Mouse (Mus musculus): Measurements from ENCODE around the gene Tenm2. TPM values are rescaled to one million over a fixed set of nuclear protein-coding genes. Genes with fewer than 3 reads are reported as not detected.
A peak's percentile ranks its signal among the peaks of the same experiment; 100 is the strongest.

Gene Tenm2
- total RNA-seq, 2 experiments from 2014 or later: 0.07 TPM

- DNase-seq: peak; percentile 7 to 12
- intact Hi-C loops (cut with DNase I): no loop called here
These were observed 991.8 kb downstream of the Tenm2 start for GRCm38 (mm10) chr11:36243747-36244490.

GRCm38 (mm10) chr11:36238890-36239289 is 996.9 kb downstream of the Tenm2 start:
- DNase-seq: no peak
- intact Hi-C loops (cut with DNase I): no loop called here

- DNase-seq: no peak
- intact Hi-C loops (cut with DNase I): loop anchor here (10.0 kb wide), 1 partner anchor 266 kb away; no protein-coding TSS in a partner anchor
These were observed 1007.1 kb downstream of the Tenm2 start for GRCm38 (mm10) chr11:36228654-36229053.

GRCm38 (mm10) chr11:36228196-36228595 is 1007.6 kb downstream of the Tenm2 start:
- intact Hi-C loops (cut with DNase I): loop anchor here (10.0 kb wide), 1 partner anchor 267 kb away; no protein-coding TSS in a partner anchor

DNA sequence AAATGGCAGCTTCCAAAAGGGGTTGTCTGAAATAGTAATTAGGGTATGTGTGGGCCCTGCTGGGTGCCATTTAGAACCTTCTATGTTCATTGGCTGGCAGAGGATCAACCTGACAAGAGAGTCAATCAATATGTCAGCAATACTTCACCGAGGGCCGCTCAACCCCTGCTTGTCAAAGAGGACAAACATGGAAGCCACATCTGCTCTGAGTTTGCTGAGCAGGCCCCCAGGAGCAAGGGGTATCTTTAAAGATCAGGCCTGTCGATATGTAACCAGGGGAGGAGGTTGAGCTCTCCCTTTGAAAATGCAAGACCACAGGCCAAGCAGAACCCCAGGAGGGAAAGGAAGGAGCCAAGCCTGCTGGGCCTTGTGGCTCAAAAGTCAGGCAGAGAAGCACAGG is 1009.7 kb downstream of the Tenm2 start:
- intact Hi-C loops (cut with DNase I): loop anchor here (10.0 kb wide), 1 partner anchor 269 kb away; no protein-coding TSS in a partner anchor
- no peak for DNase-seq

More at GRCm38 (mm10) chr11:36228196-36228595, 1007.6 kb downstream of the Tenm2 start:
- DNase-seq: no peak

GRCm38 (mm10) chr11:36223716-36224439 is 1011.9 kb downstream of the Tenm2 start:
- DNase-seq: no peak
- intact Hi-C loops (cut with DNase I): loop anchor here (10.0 kb wide), 1 partner anchor 271 kb away; no protein-coding TSS in a partner anchor

DNA sequence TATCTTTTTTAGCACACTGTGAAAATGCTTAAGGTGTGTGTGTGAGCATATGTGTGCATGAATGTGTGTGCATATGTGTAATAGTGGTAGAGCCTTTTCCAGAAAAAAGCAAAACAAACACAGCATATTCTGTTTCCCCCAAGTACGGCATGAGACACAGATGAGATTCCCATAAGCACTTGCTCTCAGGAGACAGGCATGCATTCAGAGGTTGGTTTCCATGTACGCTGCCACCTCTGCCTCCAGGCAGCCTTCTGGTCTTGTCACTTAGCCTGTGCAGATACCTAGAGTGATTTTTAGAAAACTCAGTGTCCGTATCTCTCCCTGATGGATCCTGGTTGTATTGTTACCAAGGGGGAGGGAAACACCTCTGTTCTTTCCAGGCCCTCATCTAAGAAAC is 1013.7 kb downstream of the Tenm2 start:
- DNase-seq: no peak
- intact Hi-C loops (cut with DNase I): loop anchor here (10.0 kb wide), 1 partner anchor 273 kb away; no protein-coding TSS in a partner anchor

- peak; percentile 86 to 91 for DNase-seq
- intact Hi-C loops (cut with DNase I): loop anchor here (1.0 to 10.0 kb wide), 4 partner anchors 177 to 965 kb away; no protein-coding TSS in a partner anchor
These were observed 1014.3 kb downstream of the Tenm2 start for GRCm38 (mm10) chr11:36221271-36221975.

DNA sequence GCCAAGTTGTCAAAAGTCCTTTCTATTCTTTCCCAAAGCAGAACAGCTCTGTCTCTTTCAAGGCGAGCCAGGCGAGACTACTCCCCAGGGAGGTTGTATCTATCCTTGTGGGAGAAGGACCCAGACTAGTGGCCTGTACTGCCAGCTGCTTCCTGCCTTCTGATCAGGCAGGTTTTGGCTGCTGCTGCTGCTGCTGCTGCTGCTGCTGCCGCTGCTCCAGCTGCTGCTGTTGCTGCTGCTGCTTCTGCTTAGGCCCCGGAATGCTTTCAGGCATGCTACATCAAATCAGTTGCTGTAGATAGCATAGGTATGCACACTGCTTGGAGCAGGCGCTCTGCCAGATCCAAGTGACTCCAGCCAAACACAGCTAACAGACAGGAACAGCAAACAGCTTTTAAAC is 1015.1 kb downstream of the Tenm2 start:
- intact Hi-C loops (cut with DNase I): loop anchor here (1.0 to 10.0 kb wide), 4 partner anchors 176 to 966 kb away; no protein-coding TSS in a partner anchor
- peak; percentile 49 to 60 for DNase-seq

- intact Hi-C loops (cut with DNase I): no loop called here
These were observed 1016.2 kb downstream of the Tenm2 start for GRCm38 (mm10) chr11:36219586-36219985.

GRCm38 (mm10) chr11:36214589-36214988 is 1021.2 kb downstream of the Tenm2 start:
- DNase-seq: no peak
- intact Hi-C loops (cut with DNase I): no loop called here

More at GRCm38 (mm10) chr11:36219586-36219985, 1016.2 kb downstream of the Tenm2 start:
- no peak for DNase-seq

DNA sequence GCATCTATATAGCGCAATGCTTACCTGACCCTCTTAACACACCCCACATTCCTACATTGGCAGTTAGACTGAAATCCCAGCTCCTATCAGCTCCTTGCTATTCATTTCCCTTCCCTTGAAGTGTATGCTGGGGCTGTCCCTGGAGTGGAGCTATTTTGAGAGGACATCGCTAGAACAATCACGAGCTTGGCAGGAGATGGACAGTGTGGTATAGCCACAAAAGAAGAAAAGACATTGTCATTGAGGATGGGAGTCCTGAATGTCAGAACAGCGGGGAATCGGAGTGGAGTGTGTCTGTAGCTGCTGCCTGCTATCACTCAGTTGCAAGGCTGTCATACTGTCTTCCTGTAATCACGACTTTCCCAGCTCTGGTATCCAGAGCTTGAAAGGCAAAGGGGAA is 1031.4 kb downstream of the Tenm2 start:
- intact Hi-C loops (cut with DNase I): no loop called here
- DNase-seq: peak in 1 of 2 experiments; percentile 17

DNA sequence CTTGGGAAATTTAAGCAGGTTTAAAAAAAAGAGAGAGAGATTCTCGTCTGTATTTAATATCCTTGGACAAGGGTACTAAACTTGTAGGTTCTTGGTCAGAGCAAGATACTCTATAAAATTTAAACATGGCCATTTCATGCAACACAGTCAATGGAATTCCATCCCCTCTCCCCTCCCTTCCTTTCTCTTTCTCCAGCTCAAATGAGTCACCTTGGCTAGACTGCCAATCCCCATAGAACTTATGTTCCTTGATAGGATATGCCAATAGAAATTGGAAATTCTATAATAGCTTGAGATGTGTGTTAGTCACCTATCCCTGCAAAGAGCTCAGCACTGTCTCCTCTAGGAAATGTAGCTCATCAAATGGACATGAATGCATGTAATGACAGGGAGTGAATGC is 1031.9 kb downstream of the Tenm2 start:
- DNase-seq: no peak
- intact Hi-C loops (cut with DNase I): no loop called here

DNA sequence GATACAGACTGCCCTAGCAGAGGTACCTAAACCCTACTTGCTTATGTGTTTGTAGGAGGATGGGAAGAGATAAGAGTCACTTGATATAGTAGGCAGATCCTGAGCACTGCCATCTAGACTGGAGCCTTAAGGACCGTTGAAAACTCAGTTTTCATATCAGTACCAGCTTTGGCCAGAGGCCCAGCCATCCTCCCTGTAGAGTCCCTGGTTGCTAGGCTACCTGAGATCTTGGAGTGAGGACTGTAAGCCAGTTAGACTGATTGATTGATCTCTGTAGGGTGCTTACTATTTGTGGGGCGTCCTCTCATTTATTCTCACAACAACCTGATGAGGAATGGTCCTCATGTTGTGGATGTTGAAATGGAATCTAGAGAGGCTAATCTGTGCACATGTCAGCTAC is 1041.4 kb downstream of the Tenm2 start:
- intact Hi-C loops (cut with DNase I): no loop called here
- DNase-seq: peak in 1 of 2 experiments; percentile 3

GRCm38 (mm10) chr11:36176106-36176505 is 1059.7 kb downstream of the Tenm2 start:
- DNase-seq: no peak

GRCm38 (mm10) chr11:36173076-36173690 is 1062.6 kb downstream of the Tenm2 start:
- no peak for DNase-seq
- intact Hi-C loops (cut with DNase I): no loop called here

More at GRCm38 (mm10) chr11:36176106-36176505, 1059.7 kb downstream of the Tenm2 start:
- intact Hi-C loops (cut with DNase I): no loop called here

GRCm38 (mm10) chr11:36172520-36172919 is 1063.2 kb downstream of the Tenm2 start:
- no peak for DNase-seq
- intact Hi-C loops (cut with DNase I): no loop called here

DNA sequence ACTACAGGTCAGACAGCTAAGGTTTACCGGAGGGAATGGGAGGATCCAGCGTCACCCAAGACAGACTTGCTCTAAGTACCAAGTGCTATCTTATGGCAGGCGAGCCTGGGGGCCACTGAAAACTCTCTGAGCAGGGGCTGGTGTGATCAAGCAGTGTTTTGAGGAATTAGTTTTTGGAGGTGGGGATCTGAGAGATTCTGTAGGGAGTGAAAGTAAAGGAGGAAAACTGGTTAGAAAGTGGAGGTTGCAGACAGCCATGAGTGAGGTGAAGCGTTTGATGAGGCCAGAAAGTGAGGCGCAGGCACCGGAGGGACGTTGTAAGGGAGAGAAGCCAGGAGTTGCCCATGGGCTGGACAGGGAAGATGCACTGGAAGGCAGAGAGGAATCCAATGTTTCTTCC is 1063.8 kb downstream of the Tenm2 start:
- intact Hi-C loops (cut with DNase I): no loop called here
- DNase-seq: no peak

DNA sequence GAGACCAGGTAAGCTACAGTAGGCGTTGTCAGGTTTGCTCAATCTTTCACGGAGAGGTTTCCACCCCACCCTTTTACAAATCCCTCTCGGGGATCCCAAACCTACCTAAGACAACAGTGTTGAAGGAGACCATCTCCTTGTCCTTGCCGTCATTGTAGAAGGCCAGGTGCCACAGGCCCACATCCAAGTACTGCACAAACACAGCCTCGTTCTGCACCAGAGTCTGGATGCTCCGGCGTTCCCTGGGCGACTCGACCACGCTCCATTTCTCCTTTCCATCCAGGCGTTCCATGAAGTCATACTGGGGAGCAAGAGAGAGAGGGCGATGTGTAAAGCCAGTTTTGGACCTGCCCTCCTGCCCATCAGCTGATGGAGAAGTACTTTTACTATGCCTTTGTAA is 1064.5 kb downstream of the Tenm2 start:
- intact Hi-C loops (cut with DNase I): no loop called here
- no peak for DNase-seq

- intact Hi-C loops (cut with DNase I): no loop called here
- DNase-seq: no peak
These were observed 1066.0 kb downstream of the Tenm2 start for GRCm38 (mm10) chr11:36169738-36170137.
